Mouse (Mus musculus): ENCODE data around the gene Runx3. TPM values are rescaled to one million over a fixed set of nuclear protein-coding genes. Genes with fewer than 3 reads are reported as not detected.

The Runx3 gene
- polyA plus RNA-seq, 1 experiment from 2014 or later: 0.54 TPM

DNA sequence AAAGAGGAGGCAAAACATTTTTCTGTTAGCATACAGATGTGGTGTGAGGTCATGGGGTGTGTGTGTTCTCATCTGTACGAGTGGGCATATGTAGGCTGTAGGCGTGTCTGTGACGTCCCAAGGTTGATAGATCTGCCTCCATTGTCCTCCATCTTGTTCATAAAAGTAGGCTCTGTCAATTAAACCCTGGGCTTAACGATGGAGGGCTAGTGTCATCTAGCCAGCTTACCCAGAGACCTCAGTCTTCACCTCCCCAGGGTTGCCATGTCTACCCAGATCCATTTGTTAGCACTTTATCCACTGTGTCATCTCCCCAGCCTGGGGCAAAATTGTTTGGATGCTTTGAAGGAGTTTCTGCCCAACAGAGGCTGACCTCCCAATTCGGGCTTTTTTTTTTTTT, 84.2 kb downstream of the Runx3 start:
- peaks cover 6% of the 10 kb centered on the region; the same call in 1 of the 2 replicates for H3K4me1 ChIP-seq (ENCODE audit: control insufficient read depth, insufficient read depth, low read length)
- H3K4me3 ChIP-seq (replicated peaks; ENCODE audit: low read length): no peak overlapping the region
- H3K9ac ChIP-seq (ENCODE audit: low read length): no peak overlapping the region
- H3K36me3 ChIP-seq (ENCODE audit: control insufficient read depth, insufficient read depth, low read length): no peaks in the 10 kb centered on the region
- H3K9me3 ChIP-seq (replicated peaks; ENCODE audit: control insufficient read depth, low read length): no peaks in the 10 kb centered on the region
- H3K27ac ChIP-seq (ENCODE audit: low read length): no peak overlapping the region
- WGBS: 49% methylated on average over 5 of the region's 5 CpGs
- H3K4me2 ChIP-seq (ENCODE audit: low read depth, low read length): no peak overlapping the region
- ATAC-seq (ENCODE audit: insufficient read depth, low FRiP score): no peak
- H3K27me3 ChIP-seq (ENCODE audit: control insufficient read depth, insufficient read depth, low read length): peaks cover 10% of the 10 kb centered on the region; the same call in 1 of the 2 replicates

DNA sequence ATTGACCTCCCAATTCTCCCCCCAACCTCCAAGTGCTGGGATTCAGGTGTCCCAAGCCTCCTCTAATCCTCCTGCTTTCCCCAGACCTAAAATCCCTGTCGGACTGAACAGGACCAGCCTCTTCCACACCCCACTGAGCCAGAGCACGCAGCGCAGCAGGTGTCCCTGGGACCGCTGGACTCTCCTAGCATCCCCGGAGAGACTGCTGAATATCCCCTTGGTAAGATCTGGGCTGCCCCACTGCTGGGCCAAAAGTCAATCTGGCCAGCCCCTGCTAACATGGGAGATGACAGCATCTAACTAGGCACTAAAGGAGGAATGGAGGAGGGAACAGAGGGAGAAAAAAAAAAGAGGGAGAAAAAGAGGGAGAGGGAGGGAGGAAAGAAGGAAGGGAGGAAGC, 84.8 kb downstream of the Runx3 start:
- Histone ChIP-seq H3K4me1 (ENCODE audit: control insufficient read depth, insufficient read depth, low read length) (peaks cover 6% of the 10 kb centered on the region; the same call in 1 of the 2 replicates), H3K9ac (ENCODE audit: low read length) (no peak overlapping the region), H3K4me2 (ENCODE audit: low read depth, low read length) (no peak overlapping the region), H3K27ac (ENCODE audit: low read length) (no peak overlapping the region), H3K36me3 (ENCODE audit: control insufficient read depth, insufficient read depth, low read length) (no peaks in the 10 kb centered on the region), H3K9me3 (replicated peaks; ENCODE audit: control insufficient read depth, low read length) (no peaks in the 10 kb centered on the region), H3K4me3 (replicated peaks; ENCODE audit: low read length) (no peak overlapping the region), H3K27me3 (ENCODE audit: control insufficient read depth, insufficient read depth, low read length) (peaks cover 10% of the 10 kb centered on the region; the same call in 1 of the 2 replicates)
- ATAC-seq (ENCODE audit: insufficient read depth, low FRiP score): no peak
- 32% methylated on average over 5 of the region's 5 CpGs for WGBS

- Histone ChIP-seq H3K27ac (ENCODE audit: low read length) (no peak overlapping the region), H3K9me3 (replicated peaks; ENCODE audit: control insufficient read depth, low read length) (no peaks in the 10 kb centered on the region), H3K4me2 (ENCODE audit: low read depth, low read length) (peak overlapping the region; percentile 76), H3K4me1 (ENCODE audit: control insufficient read depth, insufficient read depth, low read length) (peaks cover 6% of the 10 kb centered on the region; the same call in 1 of the 2 replicates), H3K27me3 (ENCODE audit: control insufficient read depth, insufficient read depth, low read length) (peaks cover 10% of the 10 kb centered on the region; the same call in 1 of the 2 replicates), H3K36me3 (ENCODE audit: control insufficient read depth, insufficient read depth, low read length) (no peaks in the 10 kb centered on the region), H3K9ac (ENCODE audit: low read length) (peak overlapping the region; percentile 59), H3K4me3 (replicated peaks; ENCODE audit: low read length) (peak overlapping the region; percentile 46)
- ATAC-seq (ENCODE audit: insufficient read depth, low FRiP score): peak; percentile 75
- WGBS: 3% methylated on average over 46 of the region's 47 CpGs
These were observed 85.5 kb downstream of the Runx3 start for GRCm38 (mm10) chr4:135205711-135206600.

DNA sequence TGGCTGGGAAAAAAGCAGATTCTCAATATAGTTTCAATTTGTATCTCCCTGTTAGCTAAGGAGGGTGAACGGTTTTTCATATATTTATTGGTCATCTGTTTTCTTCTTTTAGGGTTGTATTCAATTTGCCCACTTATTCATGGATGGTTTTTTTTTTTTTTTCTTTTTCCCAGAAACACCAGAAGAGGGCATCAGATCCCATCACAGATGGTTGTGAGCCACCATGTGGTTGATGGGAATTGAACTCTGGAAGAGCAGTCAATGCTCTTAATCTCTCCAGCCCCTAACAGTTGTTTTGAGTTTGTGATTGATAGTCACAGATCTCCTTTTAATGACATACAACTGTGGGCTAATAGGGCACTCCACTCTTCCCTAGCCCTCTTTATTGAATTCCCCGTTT, 89.4 kb downstream of the Runx3 start:
- ATAC-seq (ENCODE audit: insufficient read depth, low FRiP score): no peak
- H3K4me1 ChIP-seq (ENCODE audit: control insufficient read depth, insufficient read depth, low read length): no peaks in the 10 kb centered on the region
- H3K9ac ChIP-seq (ENCODE audit: low read length): no peak overlapping the region
- no peak overlapping the region for H3K27ac ChIP-seq (ENCODE audit: low read length)
- H3K4me2 ChIP-seq (ENCODE audit: low read depth, low read length): no peak overlapping the region
- H3K4me3 ChIP-seq (replicated peaks; ENCODE audit: low read length): no peak overlapping the region
- H3K9me3 ChIP-seq (replicated peaks; ENCODE audit: control insufficient read depth, low read length): no peaks in the 10 kb centered on the region
- peaks cover 7% of the 10 kb centered on the region; the same call in 1 of the 2 replicates for H3K27me3 ChIP-seq (ENCODE audit: control insufficient read depth, insufficient read depth, low read length)
- no peaks in the 10 kb centered on the region for H3K36me3 ChIP-seq (ENCODE audit: control insufficient read depth, insufficient read depth, low read length)
- WGBS: 65% methylated on average over 2 of the region's 2 CpGs

DNA sequence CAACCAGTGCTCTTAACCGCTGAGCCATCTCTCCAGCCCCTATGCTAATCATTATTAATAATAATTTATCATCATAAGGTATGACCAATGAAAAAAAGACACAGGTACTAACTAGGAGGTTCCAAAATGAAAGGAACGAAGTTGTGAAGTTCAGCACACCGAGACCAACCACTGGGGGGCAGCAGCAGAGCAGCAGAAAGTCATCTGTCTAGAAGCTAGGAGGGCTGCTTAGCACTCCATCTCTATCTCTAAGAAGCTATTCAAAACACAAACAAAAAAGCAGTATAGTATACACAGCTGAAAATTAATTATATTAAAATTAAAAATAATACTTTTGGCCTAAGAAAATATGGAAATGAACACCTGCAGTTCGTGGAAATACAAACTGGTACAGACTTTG, 99.2 kb downstream of the Runx3 start:
- no peaks in the 10 kb centered on the region for H3K9me3 ChIP-seq (replicated peaks; ENCODE audit: control insufficient read depth, low read length)
- ATAC-seq (ENCODE audit: insufficient read depth, low FRiP score): no peak

GRCm38 (mm10) chr4:135220641-135221040, 100.2 kb downstream of the Runx3 start:
- no peaks in the 10 kb centered on the region for H3K4me1 ChIP-seq (ENCODE audit: control insufficient read depth, insufficient read depth, low read length)
- H3K9ac ChIP-seq (ENCODE audit: low read length): no peak overlapping the region
- no peak overlapping the region for H3K27ac ChIP-seq (ENCODE audit: low read length)
- H3K27me3 ChIP-seq (ENCODE audit: control insufficient read depth, insufficient read depth, low read length): no peaks in the 10 kb centered on the region
- ATAC-seq (ENCODE audit: insufficient read depth, low FRiP score): no peak
- no peak overlapping the region for H3K4me2 ChIP-seq (ENCODE audit: low read depth, low read length)
- 72% methylated on average over 3 of the region's 3 CpGs for WGBS
- no peak overlapping the region for H3K4me3 ChIP-seq (replicated peaks; ENCODE audit: low read length)
- H3K36me3 ChIP-seq (ENCODE audit: control insufficient read depth, insufficient read depth, low read length): peaks cover 19% of the 10 kb centered on the region
- H3K9me3 ChIP-seq (replicated peaks; ENCODE audit: control insufficient read depth, low read length): no peaks in the 10 kb centered on the region

More for the DNA sequence above, 99.2 kb downstream of the Runx3 start:
- Histone ChIP-seq H3K27me3 (ENCODE audit: control insufficient read depth, insufficient read depth, low read length) (no peaks in the 10 kb centered on the region), H3K4me2 (ENCODE audit: low read depth, low read length) (no peak overlapping the region), H3K4me3 (replicated peaks; ENCODE audit: low read length) (no peak overlapping the region), H3K27ac (ENCODE audit: low read length) (no peak overlapping the region), H3K4me1 (ENCODE audit: control insufficient read depth, insufficient read depth, low read length) (no peaks in the 10 kb centered on the region), H3K36me3 (ENCODE audit: control insufficient read depth, insufficient read depth, low read length) (peaks cover 19% of the 10 kb centered on the region), H3K9ac (ENCODE audit: low read length) (no peak overlapping the region)
- 42% methylated on average over 4 of the region's 4 CpGs for WGBS

DNA sequence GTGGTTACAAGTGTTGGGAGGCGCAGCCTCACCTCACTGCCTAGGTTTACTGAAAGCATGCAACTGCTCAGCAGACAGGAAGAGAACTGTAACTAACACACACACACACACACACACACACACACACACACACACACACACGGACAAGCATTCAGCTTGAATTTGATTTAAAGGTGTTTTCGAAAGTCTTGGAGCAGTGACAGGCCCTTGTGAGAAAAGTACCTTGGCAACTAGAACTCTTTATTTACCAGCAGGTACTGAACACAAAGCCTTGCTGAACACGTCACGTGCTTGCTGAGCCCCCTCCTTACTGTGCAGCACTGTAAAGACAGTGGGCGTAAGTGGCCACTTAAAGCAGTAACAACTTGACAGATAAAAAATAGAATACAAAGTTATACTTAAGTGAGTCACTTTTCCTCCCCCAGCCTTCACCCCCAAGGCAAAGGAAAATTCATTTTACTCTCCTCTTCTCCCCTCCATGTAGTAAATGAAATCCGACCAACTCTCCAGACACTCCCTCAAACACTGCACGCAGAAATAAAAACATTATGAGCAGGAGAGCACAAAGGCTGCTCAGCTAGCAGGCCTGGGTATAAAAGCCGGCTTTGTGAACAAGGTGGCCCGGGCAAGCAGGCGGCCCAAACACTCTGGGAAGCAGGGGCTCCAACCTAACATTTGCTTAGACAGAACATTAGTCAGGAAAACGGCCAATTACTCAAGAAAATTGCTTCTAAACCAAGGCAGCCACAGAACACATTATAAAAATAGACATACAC, 101.4 kb downstream of the Runx3 start:
- Histone ChIP-seq H3K27me3 (ENCODE audit: control insufficient read depth, insufficient read depth, low read length) (no peaks in the 10 kb centered on the region), H3K27ac (ENCODE audit: low read length) (no peak overlapping the region), H3K9ac (ENCODE audit: low read length) (no peak overlapping the region), H3K9me3 (replicated peaks; ENCODE audit: control insufficient read depth, low read length) (no peaks in the 10 kb centered on the region), H3K36me3 (ENCODE audit: control insufficient read depth, insufficient read depth, low read length) (peaks cover 14% of the 10 kb centered on the region), H3K4me1 (ENCODE audit: control insufficient read depth, insufficient read depth, low read length) (no peaks in the 10 kb centered on the region), H3K4me3 (replicated peaks; ENCODE audit: low read length) (no peak overlapping the region), H3K4me2 (ENCODE audit: low read depth, low read length) (no peak overlapping the region)
- ATAC-seq (ENCODE audit: insufficient read depth, low FRiP score): no peak
- 67% methylated on average over 12 of the region's 12 CpGs for WGBS

- Histone ChIP-seq H3K4me2 (ENCODE audit: low read depth, low read length) (no peak overlapping the region), H3K4me3 (replicated peaks; ENCODE audit: low read length) (no peak overlapping the region), H3K9ac (ENCODE audit: low read length) (no peak overlapping the region), H3K27me3 (ENCODE audit: control insufficient read depth, insufficient read depth, low read length) (no peaks in the 10 kb centered on the region), H3K36me3 (ENCODE audit: control insufficient read depth, insufficient read depth, low read length) (peaks cover 3% of the 10 kb centered on the region; the same call in 1 of the 2 replicates), H3K27ac (ENCODE audit: low read length) (no peak overlapping the region), H3K9me3 (replicated peaks; ENCODE audit: control insufficient read depth, low read length) (no peaks in the 10 kb centered on the region), H3K4me1 (ENCODE audit: control insufficient read depth, insufficient read depth, low read length) (no peaks in the 10 kb centered on the region)
- 90% methylated on average over 9 of the region's 9 CpGs for WGBS
- ATAC-seq (ENCODE audit: insufficient read depth, low FRiP score): no peak
These were observed 103.4 kb downstream of the Runx3 start for GRCm38 (mm10) chr4:135223808-135224207.

All from stomach, embryonic 16.5 days (tissue).